Mouse (Mus musculus): ENCODE results near the gene Bbs9. TPM values are rescaled to one million over a fixed set of nuclear protein-coding genes. Genes with fewer than 3 reads are reported as not detected.
A peak's percentile ranks its signal among the peaks of the same experiment; 100 is the strongest.
"Not testable (repeated sequence)": the region's sequence is repeated elsewhere in the genome, so short reads cannot be mapped to it uniquely, and the experiment has no call there.

The Bbs9 gene
- 14.3 TPM in 2 replicates for polyA plus RNA-seq (2012; rRNA removed)

GRCm38 (mm10) chr9:22475424-22475868 lies at the start of gene Bbs9:
Gene Bbs9 (plus strand): TSS chr9:22475715.
- DNase-seq (ENCODE audit: low spot score), result peak; percentile 73

- no peak for DNase-seq (ENCODE audit: low spot score)
Measured at GRCm38 (mm10) chr9:22428028-22428665, 47.4 kb upstream of the Bbs9 start.

GRCm38 (mm10) chr9:22428666-22429410 lies 46.7 kb upstream of the Bbs9 start:
- DNase-seq (ENCODE audit: low spot score), result no peak

GRCm38 (mm10) chr9:22429533-22430241 lies 45.8 kb upstream of the Bbs9 start:
- no peak for DNase-seq (ENCODE audit: low spot score)

- no peak for DNase-seq (ENCODE audit: low spot score)
Measured at GRCm38 (mm10) chr9:22430315-22430840, 45.1 kb upstream of the Bbs9 start.

- no peak for DNase-seq (ENCODE audit: low spot score)
Measured at GRCm38 (mm10) chr9:22433221-22433620, 42.3 kb upstream of the Bbs9 start.

- DNase-seq (ENCODE audit: low spot score), result no peak
Measured at GRCm38 (mm10) chr9:22434101-22434500, 41.4 kb upstream of the Bbs9 start.

- DNase-seq (ENCODE audit: low spot score), result no peak
Measured at GRCm38 (mm10) chr9:22438826-22439225, 36.7 kb upstream of the Bbs9 start.

- DNase-seq (ENCODE audit: low spot score), result no peak
Measured at GRCm38 (mm10) chr9:22443157-22443556, 32.4 kb upstream of the Bbs9 start.

GRCm38 (mm10) chr9:22445123-22445522 lies 30.4 kb upstream of the Bbs9 start:
- DNase-seq (ENCODE audit: low spot score), result no peak

GRCm38 (mm10) chr9:22447213-22447612 lies 28.3 kb upstream of the Bbs9 start:
- no peak for DNase-seq (ENCODE audit: low spot score)

- DNase-seq (ENCODE audit: low spot score), result no peak
Measured at GRCm38 (mm10) chr9:22448420-22448819, 27.1 kb upstream of the Bbs9 start.

- DNase-seq (ENCODE audit: low spot score), result no peak
Measured at GRCm38 (mm10) chr9:22449209-22449608, 26.3 kb upstream of the Bbs9 start.

GRCm38 (mm10) chr9:22452697-22453096 lies 22.8 kb upstream of the Bbs9 start:
- no peak for DNase-seq (ENCODE audit: low spot score)

GRCm38 (mm10) chr9:22453501-22453924 lies 22.0 kb upstream of the Bbs9 start:
- no peak for DNase-seq (ENCODE audit: low spot score)

- not testable (repeated sequence) for DNase-seq (ENCODE audit: low spot score)
Measured at GRCm38 (mm10) chr9:22453990-22454389, 21.5 kb upstream of the Bbs9 start, which contains the start of gene Gm17545. Gene Gm17545 (plus strand): TSS chr9:22454290.

- no peak for DNase-seq (ENCODE audit: low spot score)
Measured at GRCm38 (mm10) chr9:22455041-22455440, 20.5 kb upstream of the Bbs9 start.

- no peak for DNase-seq (ENCODE audit: low spot score)
Measured at GRCm38 (mm10) chr9:22457142-22457835, 18.2 kb upstream of the Bbs9 start.

- no peak for DNase-seq (ENCODE audit: low spot score)
Measured at GRCm38 (mm10) chr9:22461946-22462345, 13.6 kb upstream of the Bbs9 start.

GRCm38 (mm10) chr9:22466212-22466611 lies 9.3 kb upstream of the Bbs9 start:
- DNase-seq (ENCODE audit: low spot score), result no peak

- DNase-seq (ENCODE audit: low spot score), result no peak
Measured at GRCm38 (mm10) chr9:22467371-22468169, 7.9 kb upstream of the Bbs9 start.
